Mouse (Mus musculus): Measurements from ENCODE around the gene Shh. TPM values are rescaled to one million over a fixed set of nuclear protein-coding genes. Genes with fewer than 3 reads are reported as not detected.

Gene Shh
- total and polyA plus RNA-seq, 2 experiments from 2014 or later, result 0.84 to 4.2 TPM

GRCm38 (mm10) chr5:28459456-28460225, 7.4 kb downstream of the Shh start:
- 8% methylated on average over 41 of the region's 41 CpGs for WGBS
- H3K4me2 ChIP-seq (ENCODE audit: low read depth, low read length), result 0 out of 2 replicates have a peak overlapping the region, but pooled peaks have one; percentile 31
- H3K4me3 ChIP-seq (ENCODE audit: low read length), result peak overlapping the region; percentile 13
- peaks cover 7% of the 10 kb centered on the region; the same call in 1 of the 2 replicates for H3K4me1 ChIP-seq (ENCODE audit: insufficient read depth, low read length)
- peaks cover 81% of the 10 kb centered on the region for H3K27me3 ChIP-seq (ENCODE audit: insufficient read depth, low read length)
- H3K9ac ChIP-seq (replicated peaks; ENCODE audit: low read length), result no peak overlapping the region
- DNase-seq (ENCODE audit: low spot score) (no peak), ATAC-seq (no peak)
- H3K36me3 ChIP-seq (ENCODE audit: insufficient read depth, low read length), result no peaks in the 10 kb centered on the region
- no peak for TF ChIP-seq CTCF (IDR thresholded peaks at IDR 0.05; ENCODE audit: low read depth)
- no peaks in the 10 kb centered on the region for H3K9me3 ChIP-seq (ENCODE audit: low read length)
- no peak overlapping the region for H3K27ac ChIP-seq

GRCm38 (mm10) chr5:28458821-28459240, 8.2 kb downstream of the Shh start:
- Histone ChIP-seq H3K4me2 (ENCODE audit: low read depth, low read length) (peak overlapping the region; percentile 56), H3K36me3 (ENCODE audit: insufficient read depth, low read length) (no peaks in the 10 kb centered on the region), H3K27ac (no peak overlapping the region), H3K9ac (replicated peaks; ENCODE audit: low read length) (no peak overlapping the region), H3K4me3 (ENCODE audit: low read length) (peak overlapping the region; percentile 34; the same call in 1 of the 2 replicates), H3K27me3 (ENCODE audit: insufficient read depth, low read length) (peaks cover 78% of the 10 kb centered on the region), H3K9me3 (ENCODE audit: low read length) (no peaks in the 10 kb centered on the region), H3K4me1 (ENCODE audit: insufficient read depth, low read length) (peaks cover 7% of the 10 kb centered on the region; the same call in 1 of the 2 replicates)
- no peak; the same call in 1 of the 2 replicates for ATAC-seq
- DNase-seq (ENCODE audit: low spot score), result no peak
- no peak for TF ChIP-seq CTCF (IDR thresholded peaks at IDR 0.05; ENCODE audit: low read depth)
- WGBS, result 7% methylated on average over 26 of the region's 27 CpGs

GRCm38 (mm10) chr5:28457921-28458641, 9.0 kb downstream of the Shh start:
- 1% methylated on average over 87 of the region's 95 CpGs for WGBS
- H3K27me3 ChIP-seq (ENCODE audit: insufficient read depth, low read length), result peaks cover 73% of the 10 kb centered on the region

DNA sequence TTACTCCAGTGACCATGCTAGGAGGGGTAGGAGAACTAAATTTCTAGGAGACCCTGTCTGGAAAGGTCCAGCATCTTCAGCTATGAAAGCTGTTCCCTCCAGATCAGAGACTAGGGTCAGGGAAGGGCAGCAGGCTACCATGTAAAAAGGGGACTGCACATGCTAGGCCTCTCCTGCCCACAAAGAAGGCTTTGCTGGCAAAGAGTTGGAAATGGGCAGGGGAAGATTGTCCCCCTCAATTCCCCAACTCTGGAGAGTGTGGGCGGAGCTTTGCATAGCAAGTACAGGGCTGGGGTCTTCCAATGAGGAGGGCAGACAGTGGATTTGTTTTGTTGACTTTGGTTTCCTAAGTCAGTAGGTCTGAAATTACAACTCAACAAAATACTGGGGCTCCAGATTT, 10.7 kb downstream of the Shh start:
- Histone ChIP-seq H3K27ac (no peak overlapping the region), H3K4me2 (ENCODE audit: low read depth, low read length) (no peak overlapping the region), H3K4me3 (ENCODE audit: low read length) (no peak overlapping the region), H3K9ac (replicated peaks; ENCODE audit: low read length) (no peak overlapping the region), H3K9me3 (ENCODE audit: low read length) (no peaks in the 10 kb centered on the region), H3K27me3 (ENCODE audit: insufficient read depth, low read length) (peaks cover 56% of the 10 kb centered on the region), H3K36me3 (ENCODE audit: insufficient read depth, low read length) (no peaks in the 10 kb centered on the region), H3K4me1 (ENCODE audit: insufficient read depth, low read length) (peaks cover 7% of the 10 kb centered on the region; the same call in 1 of the 2 replicates)
- DNase-seq (ENCODE audit: low spot score), result no peak
- WGBS, result 90% methylated on average over 1 of the region's 1 CpGs
- ATAC-seq, result no peak
- no peak for TF ChIP-seq CTCF (IDR thresholded peaks at IDR 0.05; ENCODE audit: low read depth)

More at GRCm38 (mm10) chr5:28457921-28458641, 9.0 kb downstream of the Shh start:
- no peak for TF ChIP-seq CTCF (IDR thresholded peaks at IDR 0.05; ENCODE audit: low read depth)
- Histone ChIP-seq H3K36me3 (ENCODE audit: insufficient read depth, low read length) (no peaks in the 10 kb centered on the region), H3K27ac (no peak overlapping the region), H3K4me1 (ENCODE audit: insufficient read depth, low read length) (peaks cover 7% of the 10 kb centered on the region; the same call in 1 of the 2 replicates), H3K9me3 (ENCODE audit: low read length) (no peaks in the 10 kb centered on the region), H3K9ac (replicated peaks; ENCODE audit: low read length) (no peak overlapping the region), H3K4me2 (ENCODE audit: low read depth, low read length) (peak overlapping the region; percentile 56), H3K4me3 (ENCODE audit: low read length) (peak overlapping the region; percentile 34)
- ATAC-seq (peak; percentile 58), DNase-seq (ENCODE audit: low spot score) (peak; percentile 31)

DNA sequence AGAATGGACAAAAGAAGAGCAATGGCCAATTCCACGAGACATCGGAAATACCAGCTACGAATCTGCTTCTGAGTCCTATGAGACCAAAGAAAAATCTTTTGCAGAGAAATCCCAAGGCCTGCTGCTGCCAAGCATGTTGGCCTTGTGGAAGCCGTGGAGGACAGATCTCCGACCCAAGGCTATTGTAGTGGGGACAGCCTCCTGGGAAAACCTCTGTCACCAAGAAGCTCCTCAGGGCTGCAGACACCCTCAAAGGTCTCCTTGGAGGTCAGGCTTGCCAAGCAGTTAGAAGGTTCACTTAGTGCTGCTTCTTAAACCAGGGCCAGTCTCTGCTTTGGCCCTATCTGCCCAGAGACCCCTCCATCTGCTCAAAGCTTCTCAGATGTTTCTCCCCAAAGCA, 11.3 kb downstream of the Shh start:
- TF ChIP-seq CTCF (IDR thresholded peaks at IDR 0.05; ENCODE audit: low read depth), result no peak
- H3K27me3 ChIP-seq (ENCODE audit: insufficient read depth, low read length), result peaks cover 50% of the 10 kb centered on the region
- H3K36me3 ChIP-seq (ENCODE audit: insufficient read depth, low read length), result no peaks in the 10 kb centered on the region
- H3K27ac ChIP-seq, result no peak overlapping the region
- WGBS, result 82% methylated on average over 5 of the region's 5 CpGs
- H3K9ac ChIP-seq (replicated peaks; ENCODE audit: low read length), result no peak overlapping the region
- H3K4me1 ChIP-seq (ENCODE audit: insufficient read depth, low read length), result peaks cover 7% of the 10 kb centered on the region; the same call in 1 of the 2 replicates
- no peaks in the 10 kb centered on the region for H3K9me3 ChIP-seq (ENCODE audit: low read length)
- H3K4me2 ChIP-seq (ENCODE audit: low read depth, low read length), result no peak overlapping the region
- ATAC-seq, result no peak
- DNase-seq (ENCODE audit: low spot score), result no peak
- no peak overlapping the region for H3K4me3 ChIP-seq (ENCODE audit: low read length)

DNA sequence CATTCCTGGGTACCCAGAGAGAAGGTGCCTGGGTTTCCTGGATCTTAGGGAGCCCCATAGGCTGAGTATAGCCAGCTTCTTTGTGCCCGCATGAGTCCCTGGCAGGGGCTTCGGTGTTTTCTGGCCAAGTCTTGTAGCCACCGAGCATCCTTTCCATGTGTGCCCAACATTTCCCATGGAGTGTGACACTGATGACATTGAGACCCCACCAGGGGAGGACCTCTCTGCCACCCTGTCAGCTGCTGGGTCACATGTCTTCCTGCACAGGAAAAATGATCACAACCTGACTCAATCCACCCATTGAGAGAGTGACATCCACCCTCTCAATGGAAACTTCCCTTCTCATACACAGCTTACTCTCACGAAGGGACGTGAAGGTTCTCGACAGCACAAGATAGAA, 12.5 kb downstream of the Shh start:
- H3K27me3 ChIP-seq (ENCODE audit: insufficient read depth, low read length), result peaks cover 38% of the 10 kb centered on the region

More for the DNA sequence above, 12.5 kb downstream of the Shh start:
- Histone ChIP-seq H3K9me3 (ENCODE audit: low read length) (no peaks in the 10 kb centered on the region), H3K36me3 (ENCODE audit: insufficient read depth, low read length) (no peaks in the 10 kb centered on the region), H3K4me2 (ENCODE audit: low read depth, low read length) (no peak overlapping the region), H3K4me1 (ENCODE audit: insufficient read depth, low read length) (peaks cover 7% of the 10 kb centered on the region; the same call in 1 of the 2 replicates), H3K9ac (replicated peaks; ENCODE audit: low read length) (no peak overlapping the region), H3K27ac (no peak overlapping the region), H3K4me3 (ENCODE audit: low read length) (no peak overlapping the region)
- no peak for ATAC-seq
- TF ChIP-seq CTCF (IDR thresholded peaks at IDR 0.05; ENCODE audit: low read depth), result no peak
- WGBS, result 89% methylated on average over 6 of the region's 6 CpGs
- DNase-seq (ENCODE audit: low spot score), result no peak
